Mouse (Mus musculus): ENCODE results near the gene Fbxo28. TPM values are rescaled to one million over a fixed set of nuclear protein-coding genes. Genes with fewer than 3 reads are reported as not detected.
"Not testable (repeated sequence)": the region's sequence is repeated elsewhere in the genome, so short reads cannot be mapped to it uniquely, and the experiment has no call there.

Gene Fbxo28
- polyA plus RNA-seq, 1 experiment from 2014 or later: 17.6 TPM

- DNase-seq (ENCODE audit: extremely low spot score, low spot score): no peak
- no peak overlapping the region for H3K27ac ChIP-seq
- peaks cover 8% of the 10 kb centered on the region for H3K4me1 ChIP-seq
- no peaks in the 10 kb centered on the region for H3K36me3 ChIP-seq (replicated peaks)
- no peak overlapping the region for H3K4me3 ChIP-seq
- H3K27me3 ChIP-seq (ENCODE audit: poor library complexity, severe bottlenecking): no peaks in the 10 kb centered on the region; the same call in 1 of the 2 replicates
- peaks cover 14% of the 10 kb centered on the region for H3K9me3 ChIP-seq
- WGBS: 92% methylated on average over 5 of the region's 5 CpGs
Measured at GRCm38 (mm10) chr1:182297821-182298220, 43.6 kb downstream of the Fbxo28 start.

GRCm38 (mm10) chr1:182297246-182297645 lies 44.2 kb downstream of the Fbxo28 start:
- WGBS: 37% methylated on average over 3 of the region's 3 CpGs
- peaks cover 8% of the 10 kb centered on the region for H3K4me1 ChIP-seq
- H3K27me3 ChIP-seq (ENCODE audit: poor library complexity, severe bottlenecking): no peaks in the 10 kb centered on the region; the same call in 1 of the 2 replicates
- no peak overlapping the region for H3K4me3 ChIP-seq
- H3K36me3 ChIP-seq (replicated peaks): no peaks in the 10 kb centered on the region
- peaks cover 14% of the 10 kb centered on the region for H3K9me3 ChIP-seq
- no peak overlapping the region for H3K27ac ChIP-seq
- no peak for DNase-seq (ENCODE audit: extremely low spot score, low spot score)

- Histone ChIP-seq H3K4me1 (peaks cover 8% of the 10 kb centered on the region), H3K27me3 (ENCODE audit: poor library complexity, severe bottlenecking) (no peaks in the 10 kb centered on the region; the same call in 1 of the 2 replicates), H3K4me3 (no peak overlapping the region), H3K27ac (no peak overlapping the region), H3K9me3 (peaks cover 14% of the 10 kb centered on the region), H3K36me3 (replicated peaks) (no peaks in the 10 kb centered on the region)
- no peak for DNase-seq (ENCODE audit: extremely low spot score, low spot score)
- WGBS: 79% methylated on average over 6 of the region's 6 CpGs
Measured at GRCm38 (mm10) chr1:182296816-182297215, 44.6 kb downstream of the Fbxo28 start.

- no peak for DNase-seq (ENCODE audit: extremely low spot score, low spot score)
- Histone ChIP-seq H3K36me3 (replicated peaks) (no peaks in the 10 kb centered on the region), H3K27ac (no peak overlapping the region), H3K4me3 (no peak overlapping the region), H3K27me3 (ENCODE audit: poor library complexity, severe bottlenecking) (no peaks in the 10 kb centered on the region; the same call in 1 of the 2 replicates), H3K9me3 (peaks cover 14% of the 10 kb centered on the region), H3K4me1 (peaks cover 8% of the 10 kb centered on the region)
- 85% methylated on average over 6 of the region's 6 CpGs for WGBS
Measured at GRCm38 (mm10) chr1:182296141-182296540, 45.3 kb downstream of the Fbxo28 start.

GRCm38 (mm10) chr1:182292291-182292690 lies 49.1 kb downstream of the Fbxo28 start:
- Histone ChIP-seq H3K4me1 (peaks cover 13% of the 10 kb centered on the region), H3K4me3 (no peak overlapping the region), H3K36me3 (replicated peaks) (no peaks in the 10 kb centered on the region), H3K9me3 (peaks cover 14% of the 10 kb centered on the region), H3K27me3 (ENCODE audit: poor library complexity, severe bottlenecking) (no peaks in the 10 kb centered on the region; the same call in 1 of the 2 replicates), H3K27ac (no peak overlapping the region)
- DNase-seq (ENCODE audit: extremely low spot score, low spot score): no peak
- WGBS: 80% methylated on average over 4 of the region's 4 CpGs

- H3K36me3 ChIP-seq (replicated peaks); H3K4me1 ChIP-seq; DNase-seq (ENCODE audit: extremely low spot score, low spot score); H3K9me3 ChIP-seq; H3K27ac ChIP-seq; H3K4me3 ChIP-seq; H3K27me3 ChIP-seq (ENCODE audit: poor library complexity, severe bottlenecking): not testable (repeated sequence)
- 95% methylated on average over 3 of the region's 3 CpGs for WGBS
Measured at GRCm38 (mm10) chr1:182290741-182291140, 50.7 kb downstream of the Fbxo28 start.

GRCm38 (mm10) chr1:182289781-182290180 lies 51.6 kb downstream of the Fbxo28 start:
- Histone ChIP-seq H3K4me1 (peaks cover 7% of the 10 kb centered on the region), H3K27me3 (ENCODE audit: poor library complexity, severe bottlenecking) (peaks cover 2% of the 10 kb centered on the region; the same call in 1 of the 2 replicates), H3K9me3 (0 out of 2 replicates have a peak, but pooled peaks cover 2% of the 10 kb centered on the region), H3K36me3 (replicated peaks) (no peaks in the 10 kb centered on the region), H3K27ac (no peak overlapping the region), H3K4me3 (no peak overlapping the region)
- DNase-seq (ENCODE audit: extremely low spot score, low spot score): no peak
- WGBS: 73% methylated on average over 2 of the region's 2 CpGs

- Histone ChIP-seq H3K4me1 (peaks cover 7% of the 10 kb centered on the region), H3K27me3 (ENCODE audit: poor library complexity, severe bottlenecking) (peaks cover 12% of the 10 kb centered on the region), H3K9me3 (no peaks in the 10 kb centered on the region), H3K36me3 (replicated peaks) (no peaks in the 10 kb centered on the region), H3K27ac (no peak overlapping the region), H3K4me3 (no peak overlapping the region)
- no peak for DNase-seq (ENCODE audit: extremely low spot score, low spot score)
- WGBS: 65% methylated on average over 2 of the region's 2 CpGs
Measured at GRCm38 (mm10) chr1:182288601-182289000, 52.8 kb downstream of the Fbxo28 start.

- Histone ChIP-seq H3K27ac (no peak overlapping the region), H3K9me3 (no peaks in the 10 kb centered on the region), H3K27me3 (ENCODE audit: poor library complexity, severe bottlenecking) (peaks cover 18% of the 10 kb centered on the region), H3K4me1 (peaks cover 13% of the 10 kb centered on the region), H3K4me3 (no peak overlapping the region), H3K36me3 (replicated peaks) (no peaks in the 10 kb centered on the region)
- no peak for DNase-seq (ENCODE audit: extremely low spot score, low spot score)
- 77% methylated on average over 7 of the region's 7 CpGs for WGBS
Measured at GRCm38 (mm10) chr1:182287781-182288180, 53.6 kb downstream of the Fbxo28 start.

- peak; percentile 9 for DNase-seq (ENCODE audit: extremely low spot score, low spot score)
- Histone ChIP-seq H3K9me3 (no peaks in the 10 kb centered on the region), H3K4me1 (peaks cover 40% of the 10 kb centered on the region), H3K27me3 (ENCODE audit: poor library complexity, severe bottlenecking) (peaks cover 18% of the 10 kb centered on the region), H3K36me3 (replicated peaks) (no peaks in the 10 kb centered on the region), H3K27ac (no peak overlapping the region), H3K4me3 (no peak overlapping the region)
- 90% methylated on average over 2 of the region's 2 CpGs for WGBS
Measured at GRCm38 (mm10) chr1:182284795-182285194, 56.6 kb downstream of the Fbxo28 start.

GRCm38 (mm10) chr1:182283231-182283630 lies 58.2 kb downstream of the Fbxo28 start:
- no peak for DNase-seq (ENCODE audit: extremely low spot score, low spot score)
- no peak overlapping the region for H3K27ac ChIP-seq
- peaks cover 18% of the 10 kb centered on the region for H3K27me3 ChIP-seq (ENCODE audit: poor library complexity, severe bottlenecking)
- 31% methylated on average over 7 of the region's 7 CpGs for whole genome bisulfite sequencing
- H3K36me3 ChIP-seq (replicated peaks): peaks cover 12% of the 10 kb centered on the region
- H3K4me3 ChIP-seq: peak overlapping the region; percentile 85
- peaks cover 34% of the 10 kb centered on the region for H3K4me1 ChIP-seq
- no peaks in the 10 kb centered on the region for H3K9me3 ChIP-seq

- Histone ChIP-seq H3K27me3 (ENCODE audit: poor library complexity, severe bottlenecking) (peaks cover 18% of the 10 kb centered on the region), H3K27ac (peak within 1 kb of the TSS; percentile 97), H3K4me3 (peak within 1 kb of the TSS; percentile 85), H3K36me3 (replicated peaks) (peaks cover 21% of the 10 kb centered on the region), H3K4me1 (peaks cover 34% of the 10 kb centered on the region), H3K9me3 (no peaks in the 10 kb centered on the region)
- under 1% methylated on average over 94 of the region's 94 CpGs for WGBS
- peak; percentile 92 for DNase-seq (ENCODE audit: extremely low spot score, low spot score)
Measured at GRCm38 (mm10) chr1:182282091-182283075, 59.0 kb downstream of the Fbxo28 start, which contains the start of gene Degs1. TSS of gene Degs1 (minus strand) at chr1:182282804.

- peak overlapping the region; percentile 97; the same call in 1 of the 2 replicates for H3K27ac ChIP-seq
- peaks cover 32% of the 10 kb centered on the region for H3K36me3 ChIP-seq (replicated peaks)
- peaks cover 18% of the 10 kb centered on the region for H3K27me3 ChIP-seq (ENCODE audit: poor library complexity, severe bottlenecking)
- WGBS: 20% methylated on average over 9 of the region's 9 CpGs
- H3K9me3 ChIP-seq: no peaks in the 10 kb centered on the region
- H3K4me3 ChIP-seq: peak overlapping the region; percentile 85
- peaks cover 34% of the 10 kb centered on the region for H3K4me1 ChIP-seq
- no peak for DNase-seq (ENCODE audit: extremely low spot score, low spot score)
Measured at GRCm38 (mm10) chr1:182281251-182281711, 60.1 kb downstream of the Fbxo28 start.
